Mouse (Mus musculus) midbrain, embryonic 12.5 days (tissue): ENCODE results near the gene Foxi1. TPM values are rescaled to one million over a fixed set of nuclear protein-coding genes. Genes with fewer than 3 reads are reported as not detected.

ENCODE experiments used
- ATAC-seq: fragments of 200-750 bp; cut with Nextera tagmentation; 2 replicates; pipeline ENCODE4 v1.8.0; 2017; ENCODE audit warnings: low read depth, moderate TSS enrichment, moderate library complexity; ENCODE audit not compliant: low FRiP score
- H3K27ac ChIP-seq: fragments of 300-500 bp; sonication (generic); replicated peaks from 2 replicates; pipeline ENCODE4 v1.5.1; 2016; ENCODE audit warnings: mild to moderate bottlenecking
- H3K27me3 ChIP-seq: fragments of 300-500 bp; sonication (generic); 2 replicates; pipeline ENCODE4 v1.6.1; 2016; ENCODE audit warnings: mild to moderate bottlenecking
- H3K36me3 ChIP-seq: fragments of 300-500 bp; sonication (generic); 2 replicates; pipeline ENCODE4 v1.6.1; 2016
- H3K4me1 ChIP-seq: fragments of 300-500 bp; sonication (generic); 2 replicates; pipeline ENCODE4 v1.6.1; 2016
- H3K4me2 ChIP-seq: fragments of 300-500 bp; sonication (generic); replicated peaks from 2 replicates; pipeline ENCODE4 v1.6.1; 2016; ENCODE audit warnings: mild to moderate bottlenecking, moderate library complexity
- H3K4me3 ChIP-seq: fragments of 300-500 bp; sonication (generic); 2 replicates; pipeline ENCODE4 v1.5.1; 2016; ENCODE audit warnings: mild to moderate bottlenecking
- H3K9ac ChIP-seq: fragments of 300-500 bp; sonication (generic); replicated peaks from 2 replicates; pipeline ENCODE4 v1.6.1; 2016; ENCODE audit warnings: mild to moderate bottlenecking, moderate library complexity
- H3K9me3 ChIP-seq: fragments of 300-500 bp; sonication (generic); 2 replicates; pipeline ENCODE4 v1.6.1; 2016; ENCODE audit warnings: mild to moderate bottlenecking
- WGBS: fragments of 180-500 bp; shearing (Covaris S2); methylation state at CpG from one replicate; pipeline ENCODE4 v1.1.7; 2016; 5-methylcytosine and 5-hydroxymethylcytosine counted together
- polyA plus RNA-seq: library from polyadenylated mRNA; unstranded; fragments of >200 nt; fragmentation: Nextera tagmentation; extraction: Ambion mirVana; gene quantifications from 2 replicates; pipeline ENCODE4 v1.2.1, GENCODE M21; 2016

Gene Foxi1
- polyA plus RNA-seq, 1 experiment from 2014 or later, result not detected

DNA sequence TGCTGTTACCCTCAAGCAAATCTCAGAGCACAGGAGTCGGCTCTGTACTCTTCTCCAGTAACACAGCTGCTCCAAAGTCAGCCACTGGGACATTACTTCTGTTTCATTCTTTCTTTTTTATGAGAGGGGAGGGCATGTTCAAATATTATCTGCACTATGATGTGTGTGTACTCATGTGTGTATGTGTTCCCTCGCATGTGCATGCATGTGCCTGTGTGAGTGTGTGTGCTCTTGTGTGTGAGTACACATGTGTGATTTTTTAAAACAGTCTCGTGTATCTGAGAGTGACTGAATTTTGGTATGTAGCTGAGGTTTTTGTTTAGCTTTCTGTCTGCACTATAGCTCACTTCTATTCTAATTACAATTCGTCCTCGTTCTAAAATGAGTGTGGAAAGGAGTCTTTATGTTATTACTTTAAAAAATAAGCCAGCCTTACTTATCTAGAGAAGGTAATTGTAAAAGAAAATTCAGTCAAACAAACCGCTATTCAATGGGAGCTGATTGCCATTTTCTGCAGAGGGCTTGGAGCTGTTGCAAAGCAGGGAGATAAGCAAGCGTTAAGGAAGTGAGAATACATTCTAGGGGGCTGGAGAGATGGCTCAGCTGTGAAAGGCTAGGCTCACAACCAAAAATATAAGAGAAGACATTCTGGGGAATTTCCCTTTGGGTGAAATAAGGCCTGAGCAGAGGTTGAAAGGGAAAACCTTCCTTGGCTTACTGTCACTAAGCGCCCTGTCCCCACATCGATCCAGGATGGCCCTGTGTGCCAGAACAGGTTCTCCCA is 13.5 kb downstream of the Foxi1 start:
- H3K4me2 ChIP-seq, result no peak overlapping the region
- H3K27me3 ChIP-seq, result 0 out of 2 replicates have a peak, but pooled peaks cover 4% of the 10 kb centered on the region
- ATAC-seq, result no peak
- 76% methylated on average over 9 of the region's 9 CpGs for WGBS
- no peaks in the 10 kb centered on the region for H3K9me3 ChIP-seq
- no peak overlapping the region for H3K27ac ChIP-seq
- no peaks in the 10 kb centered on the region for H3K36me3 ChIP-seq
- no peak overlapping the region for H3K9ac ChIP-seq
- no peak overlapping the region for H3K4me3 ChIP-seq
- no peaks in the 10 kb centered on the region for H3K4me1 ChIP-seq

DNA sequence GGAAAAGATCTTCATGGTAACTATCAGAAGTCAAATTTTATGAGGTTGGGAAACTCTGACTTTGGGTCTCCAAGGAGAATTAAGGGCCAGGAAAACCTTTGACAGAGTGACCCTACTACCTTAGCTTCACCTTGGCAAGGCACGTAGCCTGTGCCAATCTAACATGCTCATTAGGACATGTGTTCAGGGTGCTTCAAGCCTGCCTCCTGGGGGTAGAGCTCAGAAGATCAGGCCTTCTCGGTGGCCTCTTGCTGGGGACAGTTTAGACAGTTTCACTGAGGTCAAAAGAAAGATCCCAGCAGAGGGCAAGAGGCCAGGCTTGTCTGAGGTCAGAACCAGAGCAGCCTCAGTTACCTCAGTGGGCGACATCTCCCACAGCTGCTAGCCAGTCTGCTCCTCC is 14.2 kb downstream of the Foxi1 start:
- Histone ChIP-seq H3K9ac (no peak overlapping the region), H3K27me3 (0 out of 2 replicates have a peak, but pooled peaks cover 4% of the 10 kb centered on the region), H3K4me2 (no peak overlapping the region), H3K4me1 (no peaks in the 10 kb centered on the region), H3K4me3 (no peak overlapping the region), H3K27ac (no peak overlapping the region), H3K9me3 (no peaks in the 10 kb centered on the region), H3K36me3 (no peaks in the 10 kb centered on the region)
- 55% methylated on average over 3 of the region's 3 CpGs for WGBS
- ATAC-seq, result no peak

DNA sequence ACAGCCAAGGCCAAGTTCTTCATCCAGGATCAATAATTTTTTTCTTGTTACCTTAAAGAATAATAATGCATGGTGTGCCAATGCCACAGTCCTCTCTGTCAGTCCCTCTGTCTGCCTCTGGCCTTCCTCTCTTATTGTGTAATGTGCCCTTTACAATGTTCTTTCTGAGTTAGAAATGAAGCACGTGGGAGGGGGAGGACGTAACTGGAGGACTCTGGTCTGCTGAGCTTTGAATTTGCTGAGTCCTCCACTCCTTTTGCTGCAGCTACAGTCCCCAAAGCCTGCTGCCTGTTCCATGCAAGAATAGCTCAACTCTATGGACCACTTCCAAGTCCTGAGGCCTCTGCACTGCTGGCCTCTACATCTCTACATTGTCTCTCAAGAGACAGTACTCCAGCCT is 23.6 kb downstream of the Foxi1 start:
- Histone ChIP-seq H3K27me3 (no peaks in the 10 kb centered on the region), H3K4me1 (peaks cover 11% of the 10 kb centered on the region), H3K4me3 (no peak overlapping the region), H3K36me3 (no peaks in the 10 kb centered on the region), H3K4me2 (no peak overlapping the region), H3K27ac (no peak overlapping the region), H3K9ac (no peak overlapping the region), H3K9me3 (no peaks in the 10 kb centered on the region)
- no peak for ATAC-seq
- 81% methylated on average over 2 of the region's 2 CpGs for WGBS

DNA sequence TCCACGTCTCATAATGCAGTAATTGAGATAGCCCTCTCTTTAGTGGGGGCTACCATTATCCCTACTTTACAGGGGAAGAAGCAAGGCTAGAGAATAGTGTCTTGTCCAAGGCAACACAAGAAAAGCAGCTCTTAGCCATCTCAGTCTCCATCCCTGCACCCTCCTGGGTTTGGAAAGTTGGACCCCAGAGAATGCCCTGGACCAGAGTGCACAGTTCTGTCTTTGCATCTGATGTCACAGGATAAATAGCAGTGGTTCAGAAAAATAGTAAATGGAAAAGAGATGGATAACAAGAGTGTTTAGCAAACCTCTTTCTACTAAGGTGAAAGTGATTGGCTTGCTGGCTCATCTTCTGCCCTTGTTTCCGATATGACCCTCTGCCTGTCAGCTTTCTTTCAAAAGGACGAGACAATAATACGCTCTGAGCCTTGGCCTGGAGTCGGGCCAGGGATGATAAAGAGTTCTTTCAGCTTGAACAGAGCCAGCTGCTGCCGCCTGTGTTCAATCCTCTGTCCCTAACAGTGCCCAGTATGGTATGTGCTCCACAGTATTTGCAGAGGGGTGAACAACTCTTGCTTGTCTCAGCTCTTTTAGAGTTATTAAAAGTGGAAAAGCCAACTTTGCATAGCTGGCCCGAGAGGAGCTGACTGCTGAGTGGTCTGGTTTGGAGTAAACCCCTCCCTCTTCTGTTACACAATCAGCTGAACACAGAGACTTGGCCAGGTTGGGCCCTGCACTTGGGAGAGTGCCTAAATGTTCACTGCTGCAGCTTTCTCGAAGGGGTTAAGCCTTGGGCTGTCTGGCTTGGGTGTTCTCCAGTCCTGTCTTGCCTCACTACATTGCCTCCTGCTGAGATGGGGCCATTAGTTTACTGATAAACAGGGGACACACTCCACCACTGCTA is 26.4 kb downstream of the Foxi1 start:
- H3K9ac ChIP-seq, result no peak overlapping the region
- H3K4me2 ChIP-seq, result no peak overlapping the region
- 32% methylated on average over 8 of the region's 8 CpGs for WGBS

GRCm38 (mm10) chr11:34178752-34179151 is 29.1 kb downstream of the Foxi1 start:
- H3K4me3 ChIP-seq, result no peak overlapping the region
- no peaks in the 10 kb centered on the region for H3K36me3 ChIP-seq
- no peak overlapping the region for H3K9ac ChIP-seq
- no peaks in the 10 kb centered on the region for H3K27me3 ChIP-seq
- no peak for ATAC-seq
- 82% methylated on average over 2 of the region's 2 CpGs for WGBS
- no peaks in the 10 kb centered on the region for H3K9me3 ChIP-seq
- H3K4me1 ChIP-seq, result peaks cover 11% of the 10 kb centered on the region
- no peak overlapping the region for H3K4me2 ChIP-seq
- no peak overlapping the region for H3K27ac ChIP-seq

More for the DNA sequence above, 26.4 kb downstream of the Foxi1 start:
- peaks cover 11% of the 10 kb centered on the region for H3K4me1 ChIP-seq
- no peaks in the 10 kb centered on the region for H3K9me3 ChIP-seq
- peak; percentile 80 for ATAC-seq
- H3K27ac ChIP-seq, result peak overlapping the region; percentile 60
- no peaks in the 10 kb centered on the region for H3K27me3 ChIP-seq
- H3K4me3 ChIP-seq, result no peak overlapping the region
- H3K36me3 ChIP-seq, result no peaks in the 10 kb centered on the region

- Histone ChIP-seq H3K36me3 (no peaks in the 10 kb centered on the region), H3K27me3 (no peaks in the 10 kb centered on the region), H3K9me3 (no peaks in the 10 kb centered on the region), H3K4me2 (no peak overlapping the region), H3K4me3 (no peak overlapping the region), H3K27ac (no peak overlapping the region), H3K4me1 (peaks cover 4% of the 10 kb centered on the region), H3K9ac (no peak overlapping the region)
- 81% methylated on average over 1 of the region's 1 CpGs for WGBS
- no peak for ATAC-seq
These were observed 31.5 kb downstream of the Foxi1 start for GRCm38 (mm10) chr11:34176371-34176770.

- Histone ChIP-seq H3K9me3 (no peaks in the 10 kb centered on the region), H3K9ac (no peak overlapping the region), H3K36me3 (no peaks in the 10 kb centered on the region), H3K27me3 (no peaks in the 10 kb centered on the region), H3K27ac (no peak overlapping the region), H3K4me3 (no peak overlapping the region), H3K4me1 (peaks cover 5% of the 10 kb centered on the region; the same call in 1 of the 2 replicates), H3K4me2 (no peak overlapping the region)
- no peak for ATAC-seq
- WGBS, result 83% methylated on average over 1 of the region's 1 CpGs
These were observed 36.7 kb downstream of the Foxi1 start for GRCm38 (mm10) chr11:34171221-34171620.

DNA sequence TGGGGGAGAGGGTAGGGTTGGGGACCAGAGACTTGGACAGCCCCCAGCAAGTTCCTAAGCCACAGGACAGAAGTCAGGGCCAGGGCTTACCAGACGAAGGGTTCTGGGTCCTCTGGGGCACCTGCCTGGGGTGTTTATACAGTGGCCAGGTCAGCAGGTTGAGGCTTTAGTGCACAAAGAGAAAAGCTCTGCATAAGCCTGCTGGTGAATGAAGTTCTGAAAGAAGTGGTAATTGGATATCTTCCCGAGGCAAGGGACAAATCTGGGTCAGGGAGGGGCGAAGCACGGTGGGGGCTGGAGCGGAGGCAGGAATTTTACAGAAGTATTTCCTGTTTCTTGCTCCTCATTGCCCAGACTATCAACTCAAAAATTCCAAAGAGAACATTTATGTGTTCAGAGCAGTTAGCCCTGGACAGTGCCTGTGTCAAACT is 38.4 kb downstream of the Foxi1 start:
- no peak overlapping the region for H3K27ac ChIP-seq
- 15% methylated on average over 5 of the region's 5 CpGs for WGBS

DNA sequence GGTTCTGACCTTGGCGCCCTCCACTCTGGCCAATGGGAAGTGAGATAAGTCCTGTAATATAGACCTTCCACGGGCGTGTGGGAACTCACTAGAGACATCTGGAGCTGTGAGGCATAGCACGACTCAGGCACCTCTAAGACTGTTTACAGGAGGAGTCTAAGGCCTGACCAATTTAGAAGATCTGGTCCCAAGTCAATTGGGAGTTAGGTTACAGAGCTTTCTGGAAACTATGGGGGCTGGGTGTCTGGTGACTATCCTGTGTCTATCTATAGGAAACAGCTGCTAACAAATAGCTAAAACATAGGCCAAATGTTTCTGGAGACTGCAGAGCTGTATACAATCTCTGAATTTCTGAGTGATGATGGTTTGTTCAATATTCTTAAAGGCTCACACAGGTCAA is 41.5 kb downstream of the Foxi1 start:
- Histone ChIP-seq H3K9me3 (peaks cover 5% of the 10 kb centered on the region), H3K4me3 (no peak overlapping the region), H3K27me3 (no peaks in the 10 kb centered on the region), H3K4me1 (peaks cover 5% of the 10 kb centered on the region; the same call in 1 of the 2 replicates), H3K36me3 (no peaks in the 10 kb centered on the region), H3K9ac (no peak overlapping the region), H3K4me2 (no peak overlapping the region), H3K27ac (no peak overlapping the region)
- no peak for ATAC-seq
- 85% methylated on average over 4 of the region's 4 CpGs for WGBS

More for the DNA sequence above, 38.4 kb downstream of the Foxi1 start:
- ATAC-seq, result no peak
- peaks cover 5% of the 10 kb centered on the region; the same call in 1 of the 2 replicates for H3K4me1 ChIP-seq
- H3K4me3 ChIP-seq, result no peak overlapping the region
- H3K4me2 ChIP-seq, result no peak overlapping the region
- no peaks in the 10 kb centered on the region for H3K9me3 ChIP-seq
- no peak overlapping the region for H3K9ac ChIP-seq
- no peaks in the 10 kb centered on the region for H3K36me3 ChIP-seq
- no peaks in the 10 kb centered on the region for H3K27me3 ChIP-seq

- WGBS, result 96% methylated on average over 11 of the region's 11 CpGs
- Histone ChIP-seq H3K36me3 (no peaks in the 10 kb centered on the region), H3K9ac (no peak overlapping the region), H3K4me2 (no peak overlapping the region), H3K4me1 (peaks cover 5% of the 10 kb centered on the region; the same call in 1 of the 2 replicates), H3K27me3 (no peaks in the 10 kb centered on the region), H3K4me3 (no peak overlapping the region), H3K9me3 (peaks cover 7% of the 10 kb centered on the region), H3K27ac (no peak overlapping the region)
- no peak for ATAC-seq
These were observed 42.6 kb downstream of the Foxi1 start for GRCm38 (mm10) chr11:34165278-34165677.

DNA sequence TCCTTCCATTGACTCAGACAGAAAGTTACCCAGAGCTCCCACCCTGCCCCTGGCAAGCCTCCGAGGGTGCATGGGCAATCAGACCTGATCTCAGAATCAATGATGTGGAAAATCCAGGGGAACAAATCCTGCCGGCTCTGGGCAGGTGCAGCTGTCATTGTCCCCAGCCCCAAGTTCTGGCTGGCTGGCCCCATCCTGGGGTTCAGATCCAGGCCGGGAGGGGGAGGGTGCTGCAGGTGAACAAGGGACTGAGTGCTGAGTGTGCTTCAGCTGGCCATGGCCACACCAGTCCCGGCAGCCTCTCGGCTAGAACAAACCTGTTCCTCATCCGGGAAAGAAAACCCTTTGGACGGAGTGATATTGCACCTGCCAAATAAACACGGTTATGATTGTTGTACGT is 49.0 kb downstream of the Foxi1 start:
- Histone ChIP-seq H3K9me3 (peaks cover 7% of the 10 kb centered on the region), H3K9ac (no peak overlapping the region), H3K27ac (no peak overlapping the region), H3K27me3 (no peaks in the 10 kb centered on the region), H3K4me3 (no peak overlapping the region), H3K36me3 (no peaks in the 10 kb centered on the region), H3K4me2 (no peak overlapping the region), H3K4me1 (no peaks in the 10 kb centered on the region)
- ATAC-seq, result no peak
- WGBS, result 82% methylated on average over 9 of the region's 9 CpGs

DNA sequence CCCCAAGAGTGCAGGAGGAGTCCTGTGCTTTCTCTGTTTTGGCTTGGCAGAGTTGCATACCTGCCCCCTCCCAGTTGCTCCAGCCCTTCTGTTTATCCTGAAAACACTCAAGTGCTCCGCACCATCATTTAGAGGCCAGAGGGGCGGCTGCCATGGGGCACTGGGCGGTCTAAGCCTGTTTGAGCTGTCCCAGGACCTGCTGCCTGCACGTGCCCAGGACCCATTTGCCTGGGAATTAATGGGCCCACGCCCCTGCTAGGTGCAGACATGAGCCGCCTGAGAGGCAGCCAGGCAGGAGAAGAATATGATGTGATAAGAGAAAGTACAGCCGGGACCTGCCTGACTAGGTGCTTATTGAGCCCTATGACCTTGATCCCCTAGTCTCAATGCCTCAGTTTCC is 52.7 kb downstream of the Foxi1 start:
- no peak for ATAC-seq
- H3K4me1 ChIP-seq, result no peaks in the 10 kb centered on the region
- 77% methylated on average over 7 of the region's 7 CpGs for WGBS
- H3K4me2 ChIP-seq, result no peak overlapping the region
- H3K9me3 ChIP-seq, result no peaks in the 10 kb centered on the region
- no peak overlapping the region for H3K27ac ChIP-seq
- H3K36me3 ChIP-seq, result no peaks in the 10 kb centered on the region
- H3K27me3 ChIP-seq, result no peaks in the 10 kb centered on the region
- no peak overlapping the region for H3K4me3 ChIP-seq
- no peak overlapping the region for H3K9ac ChIP-seq
